Mouse (Mus musculus): ENCODE measurements around the gene Xrcc4. TPM values are rescaled to one million over a fixed set of nuclear protein-coding genes. Genes with fewer than 3 reads are reported as not detected.

Gene Xrcc4
- polyA plus RNA-seq, 1 experiment from 2014 or later: 12.2 TPM

- WGBS: under 1% methylated on average over 14 of the region's 14 CpGs
- Histone ChIP-seq H3K9me3 (replicated peaks; ENCODE audit: control insufficient read depth, low read length) (no peaks in the 10 kb centered on the region), H3K27me3 (ENCODE audit: control insufficient read depth, insufficient read depth, low read length) (no peaks in the 10 kb centered on the region), H3K4me1 (ENCODE audit: control insufficient read depth, insufficient read depth, low read length) (peaks cover 6% of the 10 kb centered on the region), H3K36me3 (ENCODE audit: control insufficient read depth, insufficient read depth, low read length) (no peaks in the 10 kb centered on the region), H3K4me2 (ENCODE audit: low read depth, low read length) (peak overlapping the region; percentile 81), H3K9ac (ENCODE audit: low read length) (peak overlapping the region; percentile 70), H3K27ac (ENCODE audit: low read length) (peak overlapping the region; percentile 93), H3K4me3 (replicated peaks; ENCODE audit: low read length) (peak overlapping the region; percentile 74)
- no peak for ATAC-seq (ENCODE audit: insufficient read depth, low FRiP score)
These were observed 348.3 kb downstream of the Xrcc4 start for GRCm38 (mm10) chr13:89741116-89741551.

- H3K27ac ChIP-seq (ENCODE audit: low read length): peak overlapping the region; percentile 93
- H3K9me3 ChIP-seq (replicated peaks; ENCODE audit: control insufficient read depth, low read length): no peaks in the 10 kb centered on the region
- ATAC-seq (ENCODE audit: insufficient read depth, low FRiP score): peak; percentile 90
- H3K36me3 ChIP-seq (ENCODE audit: control insufficient read depth, insufficient read depth, low read length): no peaks in the 10 kb centered on the region
- peaks cover 6% of the 10 kb centered on the region for H3K4me1 ChIP-seq (ENCODE audit: control insufficient read depth, insufficient read depth, low read length)
- peak overlapping the region; percentile 81 for H3K4me2 ChIP-seq (ENCODE audit: low read depth, low read length)
- under 1% methylated on average over 33 of the region's 33 CpGs for WGBS
- peak overlapping the region; percentile 72 for H3K9ac ChIP-seq (ENCODE audit: low read length)
- peak overlapping the region; percentile 74 for H3K4me3 ChIP-seq (replicated peaks; ENCODE audit: low read length)
- no peaks in the 10 kb centered on the region for H3K27me3 ChIP-seq (ENCODE audit: control insufficient read depth, insufficient read depth, low read length)
These were observed 348.9 kb downstream of the Xrcc4 start for GRCm38 (mm10) chr13:89740243-89741115.

- ATAC-seq (ENCODE audit: insufficient read depth, low FRiP score): no peak
- Histone ChIP-seq H3K4me2 (ENCODE audit: low read depth, low read length) (peak overlapping the region; percentile 81), H3K4me1 (ENCODE audit: control insufficient read depth, insufficient read depth, low read length) (peaks cover 6% of the 10 kb centered on the region), H3K27me3 (ENCODE audit: control insufficient read depth, insufficient read depth, low read length) (no peaks in the 10 kb centered on the region), H3K27ac (ENCODE audit: low read length) (peak overlapping the region; percentile 93), H3K36me3 (ENCODE audit: control insufficient read depth, insufficient read depth, low read length) (no peaks in the 10 kb centered on the region), H3K9me3 (replicated peaks; ENCODE audit: control insufficient read depth, low read length) (no peaks in the 10 kb centered on the region), H3K9ac (ENCODE audit: low read length) (peak overlapping the region; percentile 72), H3K4me3 (replicated peaks; ENCODE audit: low read length) (peak overlapping the region; percentile 74)
- under 1% methylated on average over 24 of the region's 24 CpGs for WGBS
These were observed 349.6 kb downstream of the Xrcc4 start for GRCm38 (mm10) chr13:89739696-89740242.

DNA sequence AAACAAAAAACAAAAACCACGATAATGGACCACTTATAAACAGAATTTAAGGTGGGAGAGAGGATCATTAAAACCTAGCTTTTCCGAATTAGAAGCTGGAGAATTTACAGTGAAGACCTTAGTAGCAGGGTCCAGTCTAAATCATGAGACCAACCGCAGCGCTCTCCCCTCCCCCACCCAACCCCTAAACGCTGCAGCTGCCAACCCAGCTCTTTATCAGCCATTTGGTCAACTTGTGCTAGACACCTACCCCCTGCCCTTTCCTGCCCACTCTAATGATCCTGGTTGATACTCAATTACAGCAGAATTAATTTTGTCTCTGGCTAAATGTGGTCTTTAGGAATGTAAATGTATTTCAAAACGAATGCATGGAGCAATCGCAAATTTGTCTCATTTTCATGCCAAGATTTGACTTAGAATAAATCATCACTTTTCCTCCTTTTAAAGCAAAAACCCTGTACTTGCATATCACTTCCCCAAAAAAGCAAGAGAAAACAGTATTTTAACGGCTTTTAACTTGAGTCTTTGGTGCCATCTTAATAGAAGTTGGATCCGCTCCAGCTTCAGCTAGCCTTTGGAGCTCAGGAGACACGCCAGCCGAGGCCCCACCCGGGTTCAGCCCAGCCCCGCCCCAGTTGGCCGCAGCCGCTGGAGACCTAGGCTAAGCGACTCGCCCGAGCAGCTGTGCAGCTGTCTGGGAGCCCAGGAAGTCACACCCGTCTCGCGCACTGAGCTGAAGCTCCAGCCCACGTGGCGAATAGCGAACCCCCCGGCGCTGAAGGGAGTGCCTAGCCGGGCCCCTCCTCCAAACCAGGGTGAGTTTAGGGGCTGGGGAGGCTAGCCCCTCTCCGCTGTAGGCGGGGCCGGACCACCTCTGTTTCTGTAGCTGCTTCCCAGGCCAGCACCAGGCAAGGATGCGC lies 350.4 kb downstream of the Xrcc4 start:
- peak overlapping the region; percentile 72 for H3K9ac ChIP-seq (ENCODE audit: low read length)
- peak; percentile 87 for ATAC-seq (ENCODE audit: insufficient read depth, low FRiP score)
- peak overlapping the region; percentile 74 for H3K4me3 ChIP-seq (replicated peaks; ENCODE audit: low read length)
- H3K36me3 ChIP-seq (ENCODE audit: control insufficient read depth, insufficient read depth, low read length): no peaks in the 10 kb centered on the region
- peak overlapping the region; percentile 93 for H3K27ac ChIP-seq (ENCODE audit: low read length)
- no peaks in the 10 kb centered on the region for H3K9me3 ChIP-seq (replicated peaks; ENCODE audit: control insufficient read depth, low read length)
- H3K27me3 ChIP-seq (ENCODE audit: control insufficient read depth, insufficient read depth, low read length): no peaks in the 10 kb centered on the region
- WGBS: 2% methylated on average over 31 of the region's 31 CpGs
- peaks cover 6% of the 10 kb centered on the region for H3K4me1 ChIP-seq (ENCODE audit: control insufficient read depth, insufficient read depth, low read length)
- H3K4me2 ChIP-seq (ENCODE audit: low read depth, low read length): peak overlapping the region; percentile 81

DNA sequence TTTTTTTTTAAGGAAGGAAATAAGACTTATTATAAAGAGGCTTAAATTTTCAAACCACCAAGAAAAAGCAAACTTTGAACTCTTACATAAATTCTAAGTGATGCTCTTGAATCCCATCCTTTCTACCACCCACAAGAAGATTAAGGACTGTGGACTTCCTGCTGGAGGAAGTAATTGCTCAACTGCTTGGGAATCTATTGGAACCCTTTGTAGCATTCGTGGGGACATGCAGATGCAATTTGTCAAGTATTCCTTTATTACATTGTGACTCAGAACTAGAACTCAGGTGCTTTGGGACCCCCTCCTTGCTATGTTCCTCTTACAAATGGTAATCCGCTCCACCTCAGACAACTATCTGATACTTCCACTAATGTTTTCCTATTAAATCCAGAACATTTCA lies 351.1 kb downstream of the Xrcc4 start:
- Histone ChIP-seq H3K9me3 (replicated peaks; ENCODE audit: control insufficient read depth, low read length) (no peaks in the 10 kb centered on the region), H3K4me1 (ENCODE audit: control insufficient read depth, insufficient read depth, low read length) (peaks cover 6% of the 10 kb centered on the region), H3K27me3 (ENCODE audit: control insufficient read depth, insufficient read depth, low read length) (no peaks in the 10 kb centered on the region), H3K27ac (ENCODE audit: low read length) (no peak overlapping the region), H3K4me2 (ENCODE audit: low read depth, low read length) (peak overlapping the region; percentile 81), H3K36me3 (ENCODE audit: control insufficient read depth, insufficient read depth, low read length) (no peaks in the 10 kb centered on the region), H3K4me3 (replicated peaks; ENCODE audit: low read length) (no peak overlapping the region), H3K9ac (ENCODE audit: low read length) (no peak overlapping the region)
- no peak for ATAC-seq (ENCODE audit: insufficient read depth, low FRiP score)
- WGBS: 53% methylated on average over 2 of the region's 2 CpGs

GRCm38 (mm10) chr13:89735111-89735510 lies 354.3 kb downstream of the Xrcc4 start:
- 30% methylated on average over 5 of the region's 5 CpGs for WGBS
- no peak overlapping the region for H3K4me2 ChIP-seq (ENCODE audit: low read depth, low read length)
- H3K36me3 ChIP-seq (ENCODE audit: control insufficient read depth, insufficient read depth, low read length): no peaks in the 10 kb centered on the region
- H3K9me3 ChIP-seq (replicated peaks; ENCODE audit: control insufficient read depth, low read length): no peaks in the 10 kb centered on the region
- H3K27ac ChIP-seq (ENCODE audit: low read length): no peak overlapping the region
- no peak overlapping the region for H3K9ac ChIP-seq (ENCODE audit: low read length)
- peaks cover 6% of the 10 kb centered on the region for H3K4me1 ChIP-seq (ENCODE audit: control insufficient read depth, insufficient read depth, low read length)
- H3K27me3 ChIP-seq (ENCODE audit: control insufficient read depth, insufficient read depth, low read length): no peaks in the 10 kb centered on the region
- H3K4me3 ChIP-seq (replicated peaks; ENCODE audit: low read length): no peak overlapping the region
- ATAC-seq (ENCODE audit: insufficient read depth, low FRiP score): no peak

- H3K36me3 ChIP-seq (ENCODE audit: control insufficient read depth, insufficient read depth, low read length): 0 out of 2 replicates have a peak, but pooled peaks cover 12% of the 10 kb centered on the region
- no peak for ATAC-seq (ENCODE audit: insufficient read depth, low FRiP score)
- H3K27me3 ChIP-seq (ENCODE audit: control insufficient read depth, insufficient read depth, low read length): no peaks in the 10 kb centered on the region
- no peaks in the 10 kb centered on the region for H3K4me1 ChIP-seq (ENCODE audit: control insufficient read depth, insufficient read depth, low read length)
- H3K4me3 ChIP-seq (replicated peaks; ENCODE audit: low read length): no peak overlapping the region
- H3K4me2 ChIP-seq (ENCODE audit: low read depth, low read length): no peak overlapping the region
- no peaks in the 10 kb centered on the region for H3K9me3 ChIP-seq (replicated peaks; ENCODE audit: control insufficient read depth, low read length)
- no peak overlapping the region for H3K27ac ChIP-seq (ENCODE audit: low read length)
- WGBS: 41% methylated on average over 2 of the region's 2 CpGs
- no peak overlapping the region for H3K9ac ChIP-seq (ENCODE audit: low read length)
These were observed 362.9 kb downstream of the Xrcc4 start for GRCm38 (mm10) chr13:89726492-89726891.
